Mouse (Mus musculus): ENCODE measurements at regions not wholly inside any gene's neighbourhood (a gene's known extent, or its start where the extent isn't known, plus 50 kb on each side); places are given as distances from the start of the nearest gene placed in this dataset.
A peak's percentile ranks its signal among the peaks of the same experiment; 100 is the strongest.

DNA sequence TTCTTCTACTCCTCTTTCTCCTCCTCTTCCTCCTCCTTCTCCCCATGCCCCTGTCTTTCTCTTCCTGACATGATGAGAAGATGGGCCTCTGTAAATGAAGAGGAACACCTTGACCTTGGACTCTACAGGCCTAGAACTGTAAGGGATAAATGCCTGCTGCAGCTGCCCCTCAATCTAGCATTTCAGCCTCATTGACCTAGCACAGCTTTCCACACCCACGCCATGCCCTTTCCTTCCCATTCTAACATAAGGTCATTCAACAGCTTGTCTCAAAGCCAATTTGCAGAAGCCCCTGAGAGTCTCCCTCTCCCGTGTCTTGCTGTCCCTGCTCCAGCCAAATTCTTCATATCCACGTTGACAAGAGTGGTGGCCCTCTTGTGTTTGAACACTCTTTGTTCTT lies 63.8 kb upstream of the Dscam start:
- DNase-seq (ENCODE audit: low read depth in 2 of 2, low spot score in 2 of 2), result no peak

DNA sequence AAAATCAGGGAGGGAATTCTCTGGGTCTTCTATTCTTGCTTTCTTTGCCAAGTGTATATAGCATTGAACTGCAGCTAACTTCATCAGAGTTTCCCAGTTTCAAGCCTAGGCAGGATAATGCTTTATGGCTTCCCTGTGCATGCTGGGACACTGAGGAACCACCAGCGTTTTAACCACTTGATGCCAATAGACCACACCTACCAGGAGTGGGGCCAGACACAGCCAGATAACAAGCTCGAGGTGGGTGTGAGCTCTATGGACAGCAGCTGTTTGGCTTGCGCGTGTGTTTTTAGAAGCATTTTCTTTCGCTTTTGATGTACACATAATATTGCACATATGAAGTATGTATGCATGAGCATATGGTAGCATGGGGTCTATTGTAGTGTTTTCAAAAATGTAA lies 69.1 kb upstream of the Dscam start:
- DNase-seq (ENCODE audit: low read depth in 2 of 2, low spot score in 2 of 2), result no peak

DNA sequence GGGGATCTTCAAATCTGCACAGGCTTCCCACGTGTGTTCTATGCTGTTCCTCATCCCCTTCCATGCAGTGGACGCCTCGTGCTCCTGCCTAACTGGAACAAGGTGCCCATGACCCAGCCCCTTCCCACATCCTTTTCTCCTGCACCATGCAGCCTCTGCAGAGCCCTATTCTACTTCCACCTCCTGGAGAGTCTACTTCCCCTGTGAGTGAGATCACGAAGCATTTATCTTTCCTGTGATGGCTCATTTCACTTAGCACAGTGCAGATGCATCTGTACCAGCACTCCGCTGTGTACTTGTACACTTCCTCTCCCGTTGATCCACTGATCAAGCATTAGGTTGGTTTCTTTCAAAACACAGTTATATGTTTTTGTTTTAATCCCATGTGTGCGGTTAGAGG lies 69.5 kb upstream of the Dscam start:
- no peak for DNase-seq (ENCODE audit: low read depth in 2 of 2, low spot score in 2 of 2)

GRCm38 (mm10) chr16:97240859-97241360 lies 70.4 kb upstream of the Dscam start:
- no peak for DNase-seq (ENCODE audit: low read depth in 2 of 2, low spot score in 2 of 2)

DNA sequence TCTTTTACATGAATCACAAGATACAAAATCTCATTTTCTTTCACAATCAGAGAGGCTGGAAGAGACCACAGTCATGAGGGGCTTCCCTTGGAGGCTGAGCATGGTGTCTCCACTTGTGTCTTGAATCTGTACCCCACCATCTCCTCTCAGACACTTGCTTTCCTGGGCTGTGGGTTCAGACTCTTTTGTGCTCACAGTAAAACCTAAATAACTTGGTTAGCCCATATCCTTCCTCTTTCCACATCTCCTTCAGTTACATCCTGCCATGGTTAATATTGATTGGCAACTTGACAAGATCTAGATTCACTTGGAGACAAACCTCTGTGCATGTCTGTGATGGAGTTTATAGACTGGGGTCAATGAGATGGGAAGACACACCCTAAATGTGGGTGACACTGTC lies 71.1 kb upstream of the Dscam start:
- no peak for DNase-seq (ENCODE audit: low read depth in 2 of 2, low spot score in 2 of 2)

- DNase-seq (ENCODE audit: low read depth in 2 of 2, low spot score in 2 of 2), result no peak
These were observed 79.9 kb upstream of the Dscam start for GRCm38 (mm10) chr16:97250488-97250887.

DNA sequence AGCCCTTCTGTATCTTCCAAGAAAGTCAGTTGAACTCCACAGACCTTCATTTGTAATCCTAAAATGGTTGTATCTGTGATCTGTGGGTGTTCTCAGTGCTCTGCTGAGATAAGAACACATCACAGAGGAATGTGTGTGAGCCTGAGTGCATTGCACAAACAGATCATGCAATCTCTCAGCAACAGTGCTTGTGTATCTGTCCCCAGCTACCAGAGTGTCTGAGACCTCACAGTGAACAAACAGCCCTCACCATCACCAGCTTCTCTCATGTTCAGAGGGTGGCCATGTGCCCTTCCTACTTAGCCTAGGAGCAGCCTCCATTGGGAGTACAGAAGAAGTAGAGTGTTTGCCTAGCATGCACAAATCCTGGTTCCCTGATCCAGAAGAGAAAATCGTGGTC lies 82.0 kb upstream of the Dscam start:
- DNase-seq (ENCODE audit: low read depth in 2 of 2, low spot score in 2 of 2), result no peak

GRCm38 (mm10) chr16:97252997-97253635 lies 82.6 kb upstream of the Dscam start:
- DNase-seq (ENCODE audit: low read depth in 2 of 2, low spot score in 2 of 2), result no peak

GRCm38 (mm10) chr16:97258821-97259220 lies 88.3 kb upstream of the Dscam start:
- no peak for DNase-seq (ENCODE audit: low read depth in 2 of 2, low spot score in 2 of 2)

GRCm38 (mm10) chr16:97263451-97263850 lies 92.9 kb upstream of the Dscam start:
- DNase-seq (ENCODE audit: low read depth in 2 of 2, low spot score in 2 of 2), result no peak

- no peak for DNase-seq (ENCODE audit: low read depth in 2 of 2, low spot score in 2 of 2)
These were observed 86.0 kb upstream of the Bace2 start for GRCm38 (mm10) chr16:97270417-97271133.

GRCm38 (mm10) chr16:97271264-97271663 lies 85.3 kb upstream of the Bace2 start:
- no peak for DNase-seq (ENCODE audit: low read depth in 2 of 2, low spot score in 2 of 2)

- peak; percentile 45 to 49 for DNase-seq (ENCODE audit: low read depth in 2 of 2, low spot score in 2 of 2)
These were observed 84.4 kb upstream of the Bace2 start for GRCm38 (mm10) chr16:97272035-97272631.

- no peak for DNase-seq (ENCODE audit: low read depth in 2 of 2, low spot score in 2 of 2)
These were observed 77.6 kb upstream of the Bace2 start for GRCm38 (mm10) chr16:97278913-97279312.

- no peak for DNase-seq (ENCODE audit: low read depth in 2 of 2, low spot score in 2 of 2)
These were observed 74.9 kb upstream of the Bace2 start for GRCm38 (mm10) chr16:97281615-97282110.

- DNase-seq (ENCODE audit: low read depth in 2 of 2, low spot score in 2 of 2), result no peak
These were observed 73.6 kb upstream of the Bace2 start for GRCm38 (mm10) chr16:97282943-97283342.

DNA sequence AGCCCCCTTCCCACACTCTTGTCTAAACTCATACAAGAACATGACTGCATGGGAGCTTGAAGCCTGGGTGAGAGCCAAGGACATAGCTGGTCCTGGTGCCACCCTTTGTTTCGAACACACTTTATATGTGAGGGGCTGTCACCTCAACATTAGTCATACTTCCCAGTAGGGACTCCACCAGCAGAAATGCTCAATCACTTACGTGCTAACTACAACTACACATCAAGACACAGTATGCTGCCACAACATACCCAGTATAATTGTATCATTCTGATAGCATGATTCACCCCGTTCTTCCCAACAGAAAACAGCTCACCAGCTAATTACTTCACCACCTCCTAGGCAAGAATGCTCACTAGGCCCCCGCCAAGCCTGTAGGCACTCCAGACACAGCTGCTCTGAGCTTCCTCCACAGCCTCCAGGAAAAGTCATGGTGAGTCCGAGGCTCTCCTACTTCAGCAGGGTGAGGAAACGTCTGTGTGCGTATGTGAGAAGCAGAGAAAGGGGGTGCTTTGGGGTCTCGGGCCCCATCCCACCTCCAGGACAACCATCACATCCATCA lies 70.6 kb upstream of the Bace2 start:
- DNase-seq (ENCODE audit: low read depth in 2 of 2, low spot score in 2 of 2), result no peak

GRCm38 (mm10) chr16:97286717-97287116 lies 69.8 kb upstream of the Bace2 start:
- DNase-seq (ENCODE audit: low read depth in 2 of 2, low spot score in 2 of 2), result no peak

DNA sequence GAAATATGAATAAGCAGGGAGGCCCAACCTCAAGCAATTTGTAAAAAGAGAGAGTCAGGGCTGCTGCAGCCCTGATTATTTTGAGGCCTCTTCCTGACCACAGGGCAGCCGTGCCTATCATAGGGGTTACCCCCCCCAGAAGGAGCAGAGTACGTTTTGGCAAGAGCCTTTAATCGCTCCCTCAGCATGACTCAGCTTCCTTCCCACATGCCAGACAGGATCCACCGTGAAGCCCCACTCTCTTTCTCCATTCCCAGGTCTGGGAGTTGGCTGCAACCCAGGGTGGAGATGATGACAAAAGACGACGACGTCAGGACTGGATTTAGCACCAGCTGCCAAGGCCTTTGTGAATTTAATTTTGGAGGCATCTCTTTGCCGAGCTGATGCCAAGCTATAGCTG lies 67.9 kb upstream of the Bace2 start:
- no peak for DNase-seq (ENCODE audit: low read depth in 2 of 2, low spot score in 2 of 2)

- DNase-seq (ENCODE audit: low read depth in 2 of 2, low spot score in 2 of 2), result no peak
These were observed 64.0 kb upstream of the Bace2 start for GRCm38 (mm10) chr16:97292484-97293048.

DNA sequence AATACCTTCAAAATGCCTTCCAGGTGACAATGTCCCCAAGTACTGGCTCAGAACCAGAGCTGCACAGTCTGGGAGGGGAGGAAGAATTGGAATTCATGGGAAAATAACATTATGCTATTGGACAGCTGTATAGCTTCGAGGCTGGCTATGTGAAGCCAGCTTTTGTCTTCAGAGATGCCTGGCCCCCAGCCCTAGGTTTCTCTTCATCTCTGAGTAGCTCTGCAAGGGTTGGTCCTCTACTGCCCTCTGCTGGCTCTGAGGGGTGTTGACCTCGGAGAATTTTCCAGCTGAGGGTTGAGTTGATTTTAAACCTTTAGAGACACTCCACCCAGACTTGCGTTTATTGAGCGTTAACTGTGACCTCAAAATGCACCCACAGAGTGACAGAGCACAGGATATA lies 63.3 kb upstream of the Bace2 start:
- peak; percentile 24 to 43 for DNase-seq (ENCODE audit: low read depth in 2 of 2, low spot score in 2 of 2)

DNA sequence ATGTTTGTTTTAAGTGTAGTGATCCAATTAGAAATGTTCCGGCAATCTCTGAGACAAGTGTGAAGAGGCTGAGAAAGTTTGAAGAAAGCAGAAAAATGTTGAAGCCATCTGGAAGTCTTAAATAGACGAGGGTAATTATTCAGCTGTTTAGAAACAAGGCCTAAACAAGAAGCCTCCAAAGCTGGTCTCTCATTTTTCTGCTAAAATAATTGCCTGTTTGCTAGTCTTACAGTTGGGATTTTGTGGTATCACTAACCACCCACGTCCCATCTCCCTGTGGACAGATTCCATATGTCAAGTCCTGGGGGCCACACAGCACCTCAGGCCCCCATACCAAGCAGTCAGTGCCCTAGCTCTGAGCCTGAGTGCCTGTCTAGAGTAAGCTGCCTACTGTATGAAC lies 59.4 kb upstream of the Bace2 start:
- DNase-seq (ENCODE audit: low read depth in 2 of 2, low spot score in 2 of 2), result no peak
